Mouse (Mus musculus): Measurements from ENCODE around the gene Ergic1. TPM values are rescaled to one million over a fixed set of nuclear protein-coding genes. Genes with fewer than 3 reads are reported as not detected.

Gene Ergic1
- total and polyA plus RNA-seq, 2 experiments from 2014 or later = 103 to 186 TPM

GRCm38 (mm10) chr17:26614708-26615486 is 53.6 kb downstream of the Ergic1 start:
- DNase-seq = no peak
- no peak for TF ChIP-seq CTCF (IDR thresholded peaks at IDR 0.05; ENCODE audit: low read depth)
- Histone ChIP-seq H3K4me1 (ENCODE audit: insufficient read depth) (no peaks in the 10 kb centered on the region), H3K36me3 (ENCODE audit: insufficient read depth) (peaks cover 53% of the 10 kb centered on the region), H3K27me3 (ENCODE audit: insufficient read depth, low read length) (no peaks in the 10 kb centered on the region), H3K4me3 (ENCODE audit: low read depth, low read length) (no peak overlapping the region), H3K27ac (ENCODE audit: low read depth, low read length) (no peak overlapping the region), H3K4me2 (ENCODE audit: low read depth) (no peak overlapping the region), H3K9ac (no peak overlapping the region), H3K9me3 (ENCODE audit: low read length) (no peaks in the 10 kb centered on the region)
- no peak for ATAC-seq
- WGBS = 87% methylated on average over 9 of the region's 9 CpGs

- Histone ChIP-seq H3K36me3 (ENCODE audit: insufficient read depth) (peaks cover 49% of the 10 kb centered on the region), H3K4me1 (ENCODE audit: insufficient read depth) (no peaks in the 10 kb centered on the region), H3K4me2 (ENCODE audit: low read depth) (no peak overlapping the region), H3K9me3 (ENCODE audit: low read length) (no peaks in the 10 kb centered on the region), H3K4me3 (ENCODE audit: low read depth, low read length) (no peak overlapping the region), H3K27me3 (ENCODE audit: insufficient read depth, low read length) (no peaks in the 10 kb centered on the region), H3K9ac (no peak overlapping the region), H3K27ac (ENCODE audit: low read depth, low read length) (no peak overlapping the region)
- TF ChIP-seq CTCF (IDR thresholded peaks at IDR 0.05; ENCODE audit: low read depth) = no peak
- DNase-seq (no peak), ATAC-seq (no peak)
- WGBS = 89% methylated on average over 2 of the region's 2 CpGs
These were observed 55.4 kb downstream of the Ergic1 start for GRCm38 (mm10) chr17:26616696-26617095.

- no peak overlapping the region for H3K27ac ChIP-seq (ENCODE audit: low read depth, low read length)
These were observed 57.2 kb downstream of the Ergic1 start for GRCm38 (mm10) chr17:26618498-26618897.

GRCm38 (mm10) chr17:26619577-26619976 is 58.3 kb downstream of the Ergic1 start:
- H3K9me3 ChIP-seq (ENCODE audit: low read length) = no peaks in the 10 kb centered on the region
- TF ChIP-seq CTCF (IDR thresholded peaks at IDR 0.05; ENCODE audit: low read depth) = no peak
- H3K27me3 ChIP-seq (ENCODE audit: insufficient read depth, low read length) = no peaks in the 10 kb centered on the region
- WGBS = 80% methylated on average over 6 of the region's 6 CpGs
- DNase-seq = no peak
- H3K36me3 ChIP-seq (ENCODE audit: insufficient read depth) = peaks cover 45% of the 10 kb centered on the region
- no peak overlapping the region for H3K4me2 ChIP-seq (ENCODE audit: low read depth)
- no peak overlapping the region for H3K4me3 ChIP-seq (ENCODE audit: low read depth, low read length)
- no peak overlapping the region for H3K9ac ChIP-seq
- H3K27ac ChIP-seq (ENCODE audit: low read depth, low read length) = no peak overlapping the region
- ATAC-seq = no peak
- H3K4me1 ChIP-seq (ENCODE audit: insufficient read depth) = no peaks in the 10 kb centered on the region

More at GRCm38 (mm10) chr17:26618498-26618897, 57.2 kb downstream of the Ergic1 start:
- TF ChIP-seq CTCF (IDR thresholded peaks at IDR 0.05; ENCODE audit: low read depth) = no peak
- Histone ChIP-seq H3K4me2 (ENCODE audit: low read depth) (no peak overlapping the region), H3K9ac (no peak overlapping the region), H3K9me3 (ENCODE audit: low read length) (no peaks in the 10 kb centered on the region), H3K4me3 (ENCODE audit: low read depth, low read length) (no peak overlapping the region), H3K36me3 (ENCODE audit: insufficient read depth) (peaks cover 39% of the 10 kb centered on the region), H3K4me1 (ENCODE audit: insufficient read depth) (no peaks in the 10 kb centered on the region), H3K27me3 (ENCODE audit: insufficient read depth, low read length) (no peaks in the 10 kb centered on the region)
- ATAC-seq (no peak), DNase-seq (no peak)
- WGBS = 97% methylated on average over 5 of the region's 5 CpGs

- Histone ChIP-seq H3K27ac (ENCODE audit: low read depth, low read length) (no peak overlapping the region), H3K9ac (no peak overlapping the region), H3K9me3 (ENCODE audit: low read length) (no peaks in the 10 kb centered on the region), H3K4me2 (ENCODE audit: low read depth) (no peak overlapping the region), H3K4me3 (ENCODE audit: low read depth, low read length) (no peak overlapping the region), H3K36me3 (ENCODE audit: insufficient read depth) (peaks cover 46% of the 10 kb centered on the region), H3K4me1 (ENCODE audit: insufficient read depth) (no peaks in the 10 kb centered on the region), H3K27me3 (ENCODE audit: insufficient read depth, low read length) (no peaks in the 10 kb centered on the region)
- no peak; the same call in 1 of the 2 replicates for TF ChIP-seq CTCF (IDR thresholded peaks at IDR 0.05; ENCODE audit: low read depth)
- ATAC-seq (no peak), DNase-seq (no peak)
- WGBS = 84% methylated on average over 6 of the region's 6 CpGs
These were observed 59.0 kb downstream of the Ergic1 start for GRCm38 (mm10) chr17:26620292-26620691.

GRCm38 (mm10) chr17:26620786-26621766 is 59.8 kb downstream of the Ergic1 start:
- H3K9me3 ChIP-seq (ENCODE audit: low read length) = no peaks in the 10 kb centered on the region
- WGBS = 69% methylated on average over 17 of the region's 17 CpGs
- H3K4me2 ChIP-seq (ENCODE audit: low read depth) = no peak overlapping the region
- TF ChIP-seq CTCF (IDR thresholded peaks at IDR 0.05; ENCODE audit: low read depth) = no peak
- peak; percentile 53 for DNase-seq
- peaks cover 48% of the 10 kb centered on the region for H3K36me3 ChIP-seq (ENCODE audit: insufficient read depth)
- H3K27ac ChIP-seq (ENCODE audit: low read depth, low read length) = peak overlapping the region; percentile 31; the same call in 1 of the 2 replicates
- no peak for ATAC-seq
- no peak overlapping the region for H3K4me3 ChIP-seq (ENCODE audit: low read depth, low read length)
- H3K27me3 ChIP-seq (ENCODE audit: insufficient read depth, low read length) = no peaks in the 10 kb centered on the region
- no peaks in the 10 kb centered on the region for H3K4me1 ChIP-seq (ENCODE audit: insufficient read depth)
- H3K9ac ChIP-seq = no peak overlapping the region

Measured in forebrain, postnatal 0 days (tissue).